Mouse (Mus musculus): Measurements from ENCODE around the gene Osbp2. TPM values are rescaled to one million over a fixed set of nuclear protein-coding genes. Genes with fewer than 3 reads are reported as not detected.

Gene Osbp2
- polyA plus RNA-seq, 1 experiment from 2014 or later: 0.93 TPM

- Histone ChIP-seq H3K27me3 (replicated peaks; ENCODE audit: control insufficient read depth, insufficient read depth, low read length) (no peaks in the 10 kb centered on the region), H3K4me2 (ENCODE audit: low read depth, low read length) (no peak overlapping the region), H3K4me1 (ENCODE audit: control insufficient read depth, insufficient read depth, low read length) (no peaks in the 10 kb centered on the region), H3K9ac (ENCODE audit: low read depth, low read length) (no peak overlapping the region), H3K4me3 (ENCODE audit: low read depth, low read length) (no peak overlapping the region), H3K9me3 (ENCODE audit: control insufficient read depth, low read length) (no peaks in the 10 kb centered on the region), H3K36me3 (ENCODE audit: control insufficient read depth, insufficient read depth, low read length) (peaks cover 7% of the 10 kb centered on the region; the same call in 1 of the 2 replicates), H3K27ac (replicated peaks; ENCODE audit: low read depth, low read length) (no peak overlapping the region)
- WGBS: 80% methylated on average over 5 of the region's 5 CpGs
- DNase-seq (ENCODE audit: low spot score): peak; percentile 47
- ATAC-seq (ENCODE audit: low read depth): no peak
Observed at GRCm38 (mm10) chr11:3903046-3903445, 39.3 kb upstream of the Osbp2 start.

GRCm38 (mm10) chr11:3902516-3902915, 38.8 kb upstream of the Osbp2 start:
- Histone ChIP-seq H3K4me3 (ENCODE audit: low read depth, low read length) (no peak overlapping the region), H3K27me3 (replicated peaks; ENCODE audit: control insufficient read depth, insufficient read depth, low read length) (no peaks in the 10 kb centered on the region), H3K4me1 (ENCODE audit: control insufficient read depth, insufficient read depth, low read length) (no peaks in the 10 kb centered on the region), H3K36me3 (ENCODE audit: control insufficient read depth, insufficient read depth, low read length) (peaks cover 5% of the 10 kb centered on the region), H3K9me3 (ENCODE audit: control insufficient read depth, low read length) (no peaks in the 10 kb centered on the region), H3K9ac (ENCODE audit: low read depth, low read length) (no peak overlapping the region), H3K4me2 (ENCODE audit: low read depth, low read length) (no peak overlapping the region), H3K27ac (replicated peaks; ENCODE audit: low read depth, low read length) (no peak overlapping the region)
- no peak for DNase-seq (ENCODE audit: low spot score)
- WGBS: 85% methylated on average over 3 of the region's 3 CpGs
- ATAC-seq (ENCODE audit: low read depth): no peak

- no peak overlapping the region for H3K27ac ChIP-seq (replicated peaks; ENCODE audit: low read depth, low read length)
- DNase-seq (ENCODE audit: low spot score): no peak
- no peak overlapping the region for H3K9ac ChIP-seq (ENCODE audit: low read depth, low read length)
- no peaks in the 10 kb centered on the region for H3K27me3 ChIP-seq (replicated peaks; ENCODE audit: control insufficient read depth, insufficient read depth, low read length)
- H3K4me2 ChIP-seq (ENCODE audit: low read depth, low read length): no peak overlapping the region
- no peak overlapping the region for H3K4me3 ChIP-seq (ENCODE audit: low read depth, low read length)
- no peak for ATAC-seq (ENCODE audit: low read depth)
- H3K36me3 ChIP-seq (ENCODE audit: control insufficient read depth, insufficient read depth, low read length): peaks cover 4% of the 10 kb centered on the region; the same call in 1 of the 2 replicates
- H3K4me1 ChIP-seq (ENCODE audit: control insufficient read depth, insufficient read depth, low read length): no peaks in the 10 kb centered on the region
- no peaks in the 10 kb centered on the region for H3K9me3 ChIP-seq (ENCODE audit: control insufficient read depth, low read length)
- 85% methylated on average over 6 of the region's 6 CpGs for WGBS
Observed at GRCm38 (mm10) chr11:3900296-3900695, 36.6 kb upstream of the Osbp2 start.

- no peak for ATAC-seq (ENCODE audit: low read depth)
- Histone ChIP-seq H3K4me1 (ENCODE audit: control insufficient read depth, insufficient read depth, low read length) (0 out of 2 replicates have a peak, but pooled peaks cover 2% of the 10 kb centered on the region), H3K27ac (replicated peaks; ENCODE audit: low read depth, low read length) (no peak overlapping the region), H3K27me3 (replicated peaks; ENCODE audit: control insufficient read depth, insufficient read depth, low read length) (no peaks in the 10 kb centered on the region), H3K4me2 (ENCODE audit: low read depth, low read length) (no peak overlapping the region), H3K4me3 (ENCODE audit: low read depth, low read length) (no peak overlapping the region), H3K9ac (ENCODE audit: low read depth, low read length) (no peak overlapping the region), H3K36me3 (ENCODE audit: control insufficient read depth, insufficient read depth, low read length) (peaks cover 4% of the 10 kb centered on the region; the same call in 1 of the 2 replicates), H3K9me3 (ENCODE audit: control insufficient read depth, low read length) (no peaks in the 10 kb centered on the region)
- 91% methylated on average over 1 of the region's 1 CpGs for WGBS
- DNase-seq (ENCODE audit: low spot score): no peak
Observed at GRCm38 (mm10) chr11:3895933-3896332, 32.2 kb upstream of the Osbp2 start.

GRCm38 (mm10) chr11:3895458-3895857, 31.8 kb upstream of the Osbp2 start:
- H3K4me1 ChIP-seq (ENCODE audit: control insufficient read depth, insufficient read depth, low read length): 0 out of 2 replicates have a peak, but pooled peaks cover 2% of the 10 kb centered on the region
- H3K27ac ChIP-seq (replicated peaks; ENCODE audit: low read depth, low read length): peak overlapping the region; percentile 82
- H3K4me3 ChIP-seq (ENCODE audit: low read depth, low read length): peak overlapping the region; percentile 46
- ATAC-seq (ENCODE audit: low read depth): no peak
- 3% methylated on average over 10 of the region's 10 CpGs for WGBS
- no peaks in the 10 kb centered on the region for H3K9me3 ChIP-seq (ENCODE audit: control insufficient read depth, low read length)
- peak overlapping the region; percentile 80 for H3K4me2 ChIP-seq (ENCODE audit: low read depth, low read length)
- peak overlapping the region; percentile 60 for H3K9ac ChIP-seq (ENCODE audit: low read depth, low read length)
- peak; percentile 71 for DNase-seq (ENCODE audit: low spot score)
- no peaks in the 10 kb centered on the region for H3K27me3 ChIP-seq (replicated peaks; ENCODE audit: control insufficient read depth, insufficient read depth, low read length)
- peaks cover 4% of the 10 kb centered on the region; the same call in 1 of the 2 replicates for H3K36me3 ChIP-seq (ENCODE audit: control insufficient read depth, insufficient read depth, low read length)

GRCm38 (mm10) chr11:3894406-3895281, 30.9 kb upstream of the Osbp2 start, which contains the start of the genes 4921536K21Rik and Dusp18:
Gene 4921536K21Rik, minus strand, starts transcription at chr11:3895098.
Gene Dusp18, plus strand, starts transcription at chr11:3895240.
- peak within 1 kb of the TSS; percentile 82 for H3K27ac ChIP-seq (replicated peaks; ENCODE audit: low read depth, low read length)
- WGBS: 6% methylated on average over 40 of the region's 46 CpGs
- H3K9ac ChIP-seq (ENCODE audit: low read depth, low read length): peak within 1 kb of the TSS; percentile 60
- DNase-seq (ENCODE audit: low spot score): peak; percentile 97
- peak within 1 kb of the TSS; percentile 80 for H3K4me2 ChIP-seq (ENCODE audit: low read depth, low read length)
- no peaks in the 10 kb centered on the region for H3K9me3 ChIP-seq (ENCODE audit: control insufficient read depth, low read length)
- H3K4me3 ChIP-seq (ENCODE audit: low read depth, low read length): peak within 1 kb of the TSS; percentile 46
- H3K4me1 ChIP-seq (ENCODE audit: control insufficient read depth, insufficient read depth, low read length): 0 out of 2 replicates have a peak, but pooled peaks cover 2% of the 10 kb centered on the region
- ATAC-seq (ENCODE audit: low read depth): peak; percentile 99
- no peaks in the 10 kb centered on the region for H3K27me3 ChIP-seq (replicated peaks; ENCODE audit: control insufficient read depth, insufficient read depth, low read length)
- peaks cover 4% of the 10 kb centered on the region; the same call in 1 of the 2 replicates for H3K36me3 ChIP-seq (ENCODE audit: control insufficient read depth, insufficient read depth, low read length)

GRCm38 (mm10) chr11:3893970-3894369, 30.3 kb upstream of the Osbp2 start:
- Histone ChIP-seq H3K27me3 (replicated peaks; ENCODE audit: control insufficient read depth, insufficient read depth, low read length) (no peaks in the 10 kb centered on the region), H3K9ac (ENCODE audit: low read depth, low read length) (no peak overlapping the region), H3K36me3 (ENCODE audit: control insufficient read depth, insufficient read depth, low read length) (peaks cover 4% of the 10 kb centered on the region; the same call in 1 of the 2 replicates), H3K4me1 (ENCODE audit: control insufficient read depth, insufficient read depth, low read length) (0 out of 2 replicates have a peak, but pooled peaks cover 2% of the 10 kb centered on the region), H3K4me3 (ENCODE audit: low read depth, low read length) (no peak overlapping the region), H3K4me2 (ENCODE audit: low read depth, low read length) (peak overlapping the region; percentile 80; the same call in 1 of the 2 replicates), H3K27ac (replicated peaks; ENCODE audit: low read depth, low read length) (no peak overlapping the region), H3K9me3 (ENCODE audit: control insufficient read depth, low read length) (no peaks in the 10 kb centered on the region)
- DNase-seq (ENCODE audit: low spot score) (no peak), ATAC-seq (ENCODE audit: low read depth) (no peak)
- WGBS: 77% methylated on average over 6 of the region's 6 CpGs

- Histone ChIP-seq H3K27ac (replicated peaks; ENCODE audit: low read depth, low read length) (no peak overlapping the region), H3K9ac (ENCODE audit: low read depth, low read length) (no peak overlapping the region), H3K9me3 (ENCODE audit: control insufficient read depth, low read length) (no peaks in the 10 kb centered on the region), H3K4me3 (ENCODE audit: low read depth, low read length) (no peak overlapping the region), H3K27me3 (replicated peaks; ENCODE audit: control insufficient read depth, insufficient read depth, low read length) (no peaks in the 10 kb centered on the region), H3K4me1 (ENCODE audit: control insufficient read depth, insufficient read depth, low read length) (no peaks in the 10 kb centered on the region), H3K36me3 (ENCODE audit: control insufficient read depth, insufficient read depth, low read length) (no peaks in the 10 kb centered on the region), H3K4me2 (ENCODE audit: low read depth, low read length) (no peak overlapping the region)
- no peak for ATAC-seq (ENCODE audit: low read depth)
- 76% methylated on average over 5 of the region's 5 CpGs for WGBS
- DNase-seq (ENCODE audit: low spot score): no peak
Observed at GRCm38 (mm10) chr11:3887331-3887730, 23.6 kb upstream of the Osbp2 start.
